Mouse (Mus musculus) left cerebral cortex, postnatal 4 days (tissue): Measurements from ENCODE around the gene Gpr4. TPM values are rescaled to one million over a fixed set of nuclear protein-coding genes. Genes with fewer than 3 reads are reported as not detected.

Experiments used
- DNase-seq: peaks from one replicate; pipeline ENCODE4 v3.0.0-alpha.2; 2022
- intact Hi-C: fragments of 180-260 bp; cut with DNase I; formaldehyde crosslinking; loops from one replicate; pipeline ENCODE4 v1.15.1; 2025
- total RNA-seq, 2 experiments: library from RNA; stranded (reverse); gene quantifications; 2 replicates each; pipeline ENCODE4 v1.2.3; 2021

Gpr4 gene
- total RNA-seq, 2 experiments from 2014 or later, result 3.5 to 4.3 TPM

- peak; percentile 45 for DNase-seq
- intact Hi-C loops, result no loop called here
These were observed 27.6 kb upstream of the Gpr4 start for GRCm38 (mm10) chr7:19184758-19185157.

- DNase-seq, result no peak
- intact Hi-C loops, result no loop called here
These were observed 17.7 kb upstream of the Gpr4 start for GRCm38 (mm10) chr7:19194676-19195075.

GRCm38 (mm10) chr7:19196676-19197075 lies 15.7 kb upstream of the Gpr4 start:
- intact Hi-C loops, result no loop called here
- DNase-seq, result no peak

- intact Hi-C loops, result no loop called here
- DNase-seq, result no peak
These were observed 14.4 kb upstream of the Gpr4 start for GRCm38 (mm10) chr7:19197985-19198384.

- no peak for DNase-seq
- intact Hi-C loops, result no loop called here
These were observed 10.7 kb upstream of the Gpr4 start for GRCm38 (mm10) chr7:19201660-19202059.

- no peak for DNase-seq
- intact Hi-C loops, result no loop called here
These were observed 10.1 kb upstream of the Gpr4 start for GRCm38 (mm10) chr7:19202065-19202850.

- intact Hi-C loops, result no loop called here
- DNase-seq, result no peak
These were observed 4.0 kb upstream of the Gpr4 start for GRCm38 (mm10) chr7:19208201-19208910.

- peak; percentile 47 for DNase-seq
- intact Hi-C loops, result no loop called here
These were observed 3.3 kb upstream of the Gpr4 start for GRCm38 (mm10) chr7:19208944-19209472.

- no peak for DNase-seq
- intact Hi-C loops, result no loop called here
These were observed 2.8 kb upstream of the Gpr4 start for GRCm38 (mm10) chr7:19209494-19209893.

- intact Hi-C loops, result no loop called here
These were observed 2.3 kb upstream of the Gpr4 start for GRCm38 (mm10) chr7:19210010-19210409.

GRCm38 (mm10) chr7:19211041-19211675 lies 1.2 kb upstream of the Gpr4 start:
- no peak for DNase-seq
- intact Hi-C loops, result no loop called here

More at GRCm38 (mm10) chr7:19210010-19210409, 2.3 kb upstream of the Gpr4 start:
- DNase-seq, result no peak

GRCm38 (mm10) chr7:19213385-19213784 lies 1.0 kb downstream of the Gpr4 start:
- no peak for DNase-seq
- intact Hi-C loops, result no loop called here

- DNase-seq, result no peak
- intact Hi-C loops, result no loop called here
These were observed 2.0 kb downstream of the Gpr4 start for GRCm38 (mm10) chr7:19214369-19214768.

GRCm38 (mm10) chr7:19214940-19215339 lies 2.6 kb downstream of the Gpr4 start:
- DNase-seq, result no peak
- intact Hi-C loops, result no loop called here

GRCm38 (mm10) chr7:19217492-19217891 lies 5.2 kb downstream of the Gpr4 start:
- DNase-seq, result no peak
- intact Hi-C loops, result no loop called here

GRCm38 (mm10) chr7:19217944-19218343 lies 5.6 kb downstream of the Gpr4 start:
- DNase-seq, result no peak
- intact Hi-C loops, result no loop called here

- DNase-seq, result no peak
- intact Hi-C loops, result no loop called here
These were observed 7.7 kb downstream of the Gpr4 start for GRCm38 (mm10) chr7:19220061-19220460.

- intact Hi-C loops, result no loop called here
- no peak for DNase-seq
These were observed 9.9 kb downstream of the Gpr4 start for GRCm38 (mm10) chr7:19222189-19222588.

- DNase-seq, result no peak
- intact Hi-C loops, result no loop called here
These were observed 10.5 kb downstream of the Gpr4 start for GRCm38 (mm10) chr7:19222875-19223274.

GRCm38 (mm10) chr7:19224933-19225332 lies 12.6 kb downstream of the Gpr4 start:
- DNase-seq, result no peak
- intact Hi-C loops, result no loop called here
